Mouse (Mus musculus) neural tube, embryonic 14.5 days (tissue): Measurements from ENCODE around the gene Tspyl3. TPM values are rescaled to one million over a fixed set of nuclear protein-coding genes. Genes with fewer than 3 reads are reported as not detected.

Experiments used
- polyA plus RNA-seq: library from polyadenylated mRNA; unstranded; fragments of >200 nt; fragmentation: Nextera tagmentation; extraction: Ambion mirVana; gene quantifications from 2 replicates; pipeline ENCODE4 v1.2.1, GENCODE M21; 2014

Gene Tspyl3
- polyA plus RNA-seq, 1 experiment from 2014 or later: 29.3 TPM

Other genes starting within 250 kb of the Tspyl3 start
- 157 TPM in 2 replicates for gene Pdrg1, start 210.0 kb downstream of the Tspyl3 start, polyA plus RNA-seq
- 0.81 and 1.5 TPM in 2 replicates for gene Xkr7, start 193.6 kb downstream of the Tspyl3 start, polyA plus RNA-seq
- 1.2 and 1.9 TPM in 2 replicates for gene Ccm2l, start 159.5 kb downstream of the Tspyl3 start, polyA plus RNA-seq
- 1.0 and 2.5 TPM in 2 replicates for gene Hck, start 117.0 kb downstream of the Tspyl3 start, polyA plus RNA-seq
- 82.2 and 88.1 TPM in 2 replicates for gene Tm9sf4, start 64.1 kb downstream of the Tspyl3 start, polyA plus RNA-seq
- gene Plagl2, start 16.0 kb upstream of the Tspyl3 start, polyA plus RNA-seq: 5.9 and 8.2 TPM in 2 replicates
- 6.2 and 6.4 TPM in 2 replicates for gene Pofut1, start 16.1 kb upstream of the Tspyl3 start, polyA plus RNA-seq
- 16.4 and 17.2 TPM in 2 replicates for gene Kif3b, start 66.0 kb upstream of the Tspyl3 start, polyA plus RNA-seq
- gene Asxl1, start 120.4 kb upstream of the Tspyl3 start, polyA plus RNA-seq: 15.4 and 16.9 TPM in 2 replicates